Mouse (Mus musculus): ENCODE results near the gene Olfr399.

The Olfr399 gene

DNA sequence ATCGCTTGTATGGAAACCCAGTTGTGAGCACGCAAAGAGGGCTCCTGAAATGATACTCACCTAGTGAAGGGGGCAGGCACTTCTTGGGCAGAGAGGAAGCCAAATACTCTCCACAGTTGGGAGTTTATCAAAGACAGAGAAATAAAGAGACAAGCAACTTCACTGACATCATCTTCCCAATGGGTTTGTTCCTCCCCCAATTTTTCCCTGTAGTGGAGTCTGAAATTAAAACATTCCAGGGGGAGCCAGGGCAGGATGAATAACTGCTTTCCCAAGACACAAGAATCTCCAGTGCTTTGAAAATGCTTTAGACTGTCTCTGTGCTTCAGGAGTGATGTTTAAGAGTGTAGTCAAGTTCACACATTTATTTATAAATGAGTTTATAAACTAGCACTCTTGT is at the start of gene Olfr399, which contains the start of gene Olfr139:
Olfr399 (minus strand) TSS at position 165 of the 400 bp plus-strand sequence.
Olfr139 (minus strand) TSS at position 101 of the 400 bp plus-strand sequence.
- no peak for DNase-seq (ENCODE audit: low spot score)

DNA sequence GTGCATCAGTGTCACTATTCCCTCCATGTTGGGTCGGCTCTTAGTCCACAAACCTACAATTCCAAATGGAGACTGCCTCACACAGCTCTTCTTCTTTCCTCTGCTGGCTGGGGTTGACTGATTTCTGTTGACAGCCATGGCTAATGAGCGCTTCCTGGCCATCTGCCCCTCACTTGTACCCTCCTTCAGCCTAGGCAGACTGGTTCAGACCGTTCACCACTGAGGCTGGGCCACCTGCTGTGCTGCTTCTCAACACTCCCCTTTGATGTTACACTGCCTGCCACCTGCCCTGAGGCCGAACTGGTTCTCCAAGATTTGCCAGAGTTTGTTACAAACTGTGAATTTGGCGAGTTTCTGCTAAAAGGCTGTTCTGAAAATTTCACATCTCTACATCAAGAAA is 48.7 kb upstream of the Olfr399 start:
- no peak for DNase-seq (ENCODE audit: low spot score)

DNA sequence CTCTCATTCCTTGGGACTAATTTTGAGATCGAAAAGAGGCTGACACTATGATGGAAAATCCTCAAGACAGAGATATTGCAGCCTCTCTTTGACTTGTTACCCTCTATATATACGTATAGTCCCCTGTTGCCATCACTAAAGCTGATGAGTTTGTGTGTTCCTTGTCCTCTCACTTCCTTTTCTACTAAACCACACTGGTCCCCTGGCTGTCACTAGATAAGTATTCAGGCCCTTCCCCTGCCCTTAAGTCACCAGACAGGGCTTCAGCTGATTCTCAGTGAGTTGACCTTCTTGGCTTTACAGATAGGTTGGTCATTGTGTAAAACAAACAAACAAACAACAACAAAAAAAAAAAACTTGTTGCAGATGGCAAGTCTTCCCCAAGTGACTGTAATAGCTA is 45.1 kb upstream of the Olfr399 start:
- no peak for DNase-seq (ENCODE audit: low spot score)

DNA sequence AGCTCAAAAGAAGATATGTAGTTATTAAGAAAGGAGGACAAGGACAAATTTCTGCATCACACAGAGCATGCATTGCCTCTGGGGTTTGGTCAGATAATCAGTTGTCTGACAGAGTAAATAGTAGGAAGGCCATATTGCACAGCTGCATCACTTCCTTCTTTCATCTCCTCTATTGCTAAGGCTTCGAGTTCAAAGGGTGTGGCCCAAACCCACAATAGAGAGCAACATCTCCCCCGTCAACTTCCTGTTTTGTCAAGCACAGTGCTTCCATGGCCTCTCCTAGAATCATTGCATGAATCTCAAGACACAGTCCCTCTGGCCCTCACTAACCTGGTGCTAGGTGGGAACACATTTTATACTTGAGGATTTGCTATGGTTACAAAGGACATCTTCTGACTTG is 44.3 kb upstream of the Olfr399 start:
- no peak for DNase-seq (ENCODE audit: low spot score)

DNA sequence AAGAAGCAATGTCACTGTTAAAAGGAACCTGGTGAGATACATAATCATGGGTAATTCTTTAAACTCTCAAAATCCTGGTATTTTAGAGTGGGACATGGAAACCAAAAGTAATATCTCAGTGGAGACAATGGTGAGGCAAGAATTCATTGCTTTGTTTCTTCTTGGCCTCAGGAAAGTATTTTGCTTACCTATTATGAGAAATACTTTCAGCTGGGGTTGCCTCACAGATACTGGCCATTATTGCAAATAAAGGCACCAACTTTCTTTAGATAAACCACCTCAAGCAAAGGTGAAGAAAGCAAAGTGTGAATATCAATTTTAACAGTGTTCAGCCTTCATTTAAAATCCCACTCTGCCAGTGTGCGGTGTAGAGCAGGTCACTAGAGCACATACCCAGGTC is 13.2 kb upstream of the Olfr399 start, which contains the start of gene Zfp616:
Zfp616 (plus strand) TSS at position 301 of the 400 bp plus-strand sequence.
- DNase-seq (ENCODE audit: low spot score) = no peak

DNA sequence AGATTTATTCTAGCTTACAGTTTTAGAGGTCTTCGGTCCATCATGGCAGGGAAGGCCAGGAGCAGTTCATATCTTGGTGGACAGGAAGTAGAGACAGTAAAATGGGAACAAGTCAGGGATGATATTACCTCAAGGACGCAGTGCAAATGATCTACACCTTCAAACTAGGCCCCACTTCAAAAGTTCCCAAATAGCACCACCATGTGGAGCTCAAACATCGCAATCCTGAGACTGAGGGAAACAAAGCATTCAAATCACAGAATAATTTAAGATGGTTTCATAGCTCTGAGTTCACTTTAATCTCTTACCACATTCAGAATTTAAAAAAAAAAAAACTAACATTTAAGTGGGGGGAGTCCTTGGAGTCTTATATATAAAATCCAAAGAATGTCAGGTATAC is 5.1 kb downstream of the Olfr399 start:
- no peak for DNase-seq (ENCODE audit: low spot score)
